ENCODE assay signal across 9 mouse cellular contexts in genomic region chr2:60747590-60747989, GRCm38 (mm10). TPM values are rescaled to one million over a fixed set of nuclear protein-coding genes. Genes with fewer than 3 reads are reported as not detected.
DNase-seq lines count a peak whose midpoint lies in the region; ATAC-seq and TF ChIP-seq lines count a peak whose summit lies in the region.
"Had no signal": no experiment of that assay in that cellular context is flagged by ENCODE, and none has a peak within 500 bp of the region (broad histone marks: within the 10 kb centered on the region; RNA-seq: fewer than 3 reads in every experiment).

No protein-coding gene starts in this region.

- H3ac ChIP-seq in C2C12 (ENCODE audit: control insufficient read depth, insufficient read length, low read depth) = no peak overlapping the region

- H3K27me3 ChIP-seq in C2C12 (ENCODE audit: control insufficient read depth, insufficient read depth, insufficient read length) = no peaks in the 10 kb centered on the region
- no peaks in the 10 kb centered on the region for H3K27me3 ChIP-seq in limb, embryonic 14.5 days (ENCODE audit: control insufficient read depth, insufficient read depth, low read length)
- no peaks in the 10 kb centered on the region for H3K27me3 ChIP-seq in forebrain, embryonic 15.5 days
- H3K27me3 ChIP-seq in neural tube, embryonic 15.5 days (replicated peaks) = no peaks in the 10 kb centered on the region
- peaks cover 14% of the 10 kb centered on the region; the same call in 1 of the 2 replicates for H3K27me3 ChIP-seq in forebrain, embryonic 12.5 days

- H3K9ac ChIP-seq in limb, embryonic 14.5 days (ENCODE audit: low read depth, low read length, severe bottlenecking) = no peak overlapping the region
- no peak overlapping the region for H3K9ac ChIP-seq in forebrain, embryonic 15.5 days (replicated peaks)
- H3K9ac ChIP-seq in neural tube, embryonic 15.5 days (replicated peaks) = no peak overlapping the region
- H3K9ac ChIP-seq in forebrain, embryonic 12.5 days = no peak overlapping the region

- H3K4me1 ChIP-seq in limb, embryonic 14.5 days (ENCODE audit: control insufficient read depth, insufficient read depth, low read length) = peaks cover 7% of the 10 kb centered on the region; the same call in 1 of the 2 replicates
- H3K4me1 ChIP-seq in forebrain, embryonic 15.5 days = no peaks in the 10 kb centered on the region
- H3K4me1 ChIP-seq in neural tube, embryonic 15.5 days = no peaks in the 10 kb centered on the region
- no peaks in the 10 kb centered on the region for H3K4me1 ChIP-seq in forebrain, embryonic 12.5 days

- TF ChIP-seq CTCF in C2C12 (IDR thresholded peaks at IDR 0.05; ENCODE audit: control insufficient read depth, insufficient read depth, insufficient read length) = no peak

- peaks cover 28% of the 10 kb centered on the region for H3K36me3 ChIP-seq in C2C12 (ENCODE audit: control insufficient read depth, insufficient read depth)
- peaks cover 15% of the 10 kb centered on the region for H3K36me3 ChIP-seq in limb, embryonic 14.5 days (ENCODE audit: control insufficient read depth, insufficient read depth, low read length)
- H3K36me3 ChIP-seq in forebrain, embryonic 15.5 days = no peaks in the 10 kb centered on the region
- no peaks in the 10 kb centered on the region; the same call in 1 of the 2 replicates for H3K36me3 ChIP-seq in neural tube, embryonic 15.5 days
- H3K36me3 ChIP-seq in forebrain, embryonic 12.5 days (replicated peaks) = no peaks in the 10 kb centered on the region

- H3K27ac ChIP-seq in limb, embryonic 14.5 days (replicated peaks; ENCODE audit: low read depth, low read length) = no peak overlapping the region
- H3K27ac ChIP-seq in forebrain, embryonic 15.5 days (replicated peaks) = no peak overlapping the region
- H3K27ac ChIP-seq in neural tube, embryonic 15.5 days (replicated peaks) = no peak overlapping the region
- H3K27ac ChIP-seq in forebrain, embryonic 12.5 days = no peak overlapping the region

- 69% methylated on average over 3 of the region's 3 CpGs for WGBS in limb, embryonic 14.5 days
- WGBS in forebrain, embryonic 15.5 days = 87% methylated on average over 3 of the region's 3 CpGs
- WGBS in neural tube, embryonic 15.5 days = 82% methylated on average over 3 of the region's 3 CpGs
- 77% methylated on average over 3 of the region's 3 CpGs for WGBS in forebrain, embryonic 12.5 days

- no peak overlapping the region for H3K4me2 ChIP-seq in limb, embryonic 14.5 days (replicated peaks; ENCODE audit: low read depth, low read length, severe bottlenecking)
- no peak overlapping the region for H3K4me2 ChIP-seq in forebrain, embryonic 15.5 days (replicated peaks)
- H3K4me2 ChIP-seq in neural tube, embryonic 15.5 days = no peak overlapping the region
- no peak overlapping the region for H3K4me2 ChIP-seq in forebrain, embryonic 12.5 days

- ATAC-seq in limb, embryonic 14.5 days (ENCODE audit: low FRiP score, low read depth) = peak; percentile 71; the same call in 1 of the 2 replicates
- no peak for ATAC-seq in forebrain, embryonic 15.5 days (replicated peaks)
- no peak for ATAC-seq in neural tube, embryonic 15.5 days (ENCODE audit: low FRiP score)
- no peak for ATAC-seq in forebrain, embryonic 12.5 days (ENCODE audit: low FRiP score)

- H3K79me2 ChIP-seq in C2C12 (ENCODE audit: control insufficient read depth, insufficient read depth) = no peaks in the 10 kb centered on the region

- no peaks in the 10 kb centered on the region for H3K9me3 ChIP-seq in limb, embryonic 14.5 days (ENCODE audit: control insufficient read depth, low read length)
- no peaks in the 10 kb centered on the region for H3K9me3 ChIP-seq in forebrain, embryonic 15.5 days
- no peaks in the 10 kb centered on the region for H3K9me3 ChIP-seq in neural tube, embryonic 15.5 days (replicated peaks)
- no peaks in the 10 kb centered on the region for H3K9me3 ChIP-seq in forebrain, embryonic 12.5 days

- no peak for TF ChIP-seq POLR2A in limb, embryonic 14.5 days (IDR thresholded peaks at IDR 0.05; ENCODE audit: borderline replicate concordance, extremely low read depth, insufficient read depth, insufficient read length)

- peak; percentile 97 for DNase-seq in 3T3-L1 (ENCODE audit: low read depth, low spot score)
- peak; percentile 43 to 44 for DNase-seq in heart, adult 9 months (ENCODE audit: low spot score in 2 of 2)
- no peak for DNase-seq in limb, embryonic 14.5 days (ENCODE audit: low spot score)
- no peak for DNase-seq in Muller cell, postnatal 12 days (ENCODE audit: inconsistent ontology term)
- DNase-seq: adrenal gland, adult 2 months had no signal

- no peak overlapping the region for H3K4me3 ChIP-seq in C2C12 (ENCODE audit: insufficient read depth, poor library complexity, severe bottlenecking)
- no peak overlapping the region for H3K4me3 ChIP-seq in limb, embryonic 14.5 days (replicated peaks; ENCODE audit: low read length)
- no peak overlapping the region for H3K4me3 ChIP-seq in forebrain, embryonic 15.5 days
- H3K4me3 ChIP-seq in neural tube, embryonic 15.5 days (replicated peaks) = no peak overlapping the region
- no peak overlapping the region for H3K4me3 ChIP-seq in forebrain, embryonic 12.5 days (replicated peaks)

- no peaks in the 10 kb centered on the region for H3K79me3 ChIP-seq in C2C12 (ENCODE audit: low read depth)

TF ChIP-seq in C2C12, 6 proteins besides CTCF, POLR2A, EP300 and RAD21:
- TF ChIP-seq FOSL1 (IDR thresholded peaks at IDR 0.05; ENCODE audit: insufficient read depth, low read length, poor library complexity, severe bottlenecking) (no peak), MYOD1 (IDR thresholded peaks at IDR 0.05; ENCODE audit: control insufficient read depth, insufficient read length, low read depth) (peak; percentile 33), MAX (IDR thresholded peaks at IDR 0.05) (peak; percentile 99), MYOG (IDR thresholded peaks at IDR 0.05; ENCODE audit: control insufficient read depth, extremely low read depth, insufficient read length) (no peak), USF1 (IDR thresholded peaks at IDR 0.05; ENCODE audit: low read depth) (peak; percentile 57)
TF ChIP-seq in C2C12: peak in this region for 3.

RNA-seq across cellular contexts. Expression of gene Itgb6, which starts 25.1 kb away (rescaled TPM):
- 0.30 TPM for polyA plus RNA-seq in C2C12 (2012; fragmentation: generic; extraction: Trizol)
- 1.8 and 2.6 TPM in 2 replicates for polyA plus RNA-seq in limb, embryonic 14.5 days (2012; rRNA removed)
- polyA plus RNA-seq in limb, embryonic 14.5 days (2014; fragmentation: Nextera tagmentation; extraction: Ambion mirVana) = 2.7 and 3.3 TPM in 2 replicates
- polyA plus RNA-seq in forebrain, embryonic 15.5 days (2015; fragmentation: Nextera tagmentation; extraction: Ambion mirVana) = not detected in 2 replicates
- polyA plus RNA-seq in neural tube, embryonic 15.5 days (2015; fragmentation: Nextera tagmentation; extraction: Ambion mirVana) = 0.31 and 0.84 TPM in 2 replicates
- polyA plus RNA-seq in forebrain, embryonic 12.5 days (2016; fragmentation: Nextera tagmentation; extraction: Ambion mirVana) = 0.20 and 0.47 TPM in 2 replicates
- polyA plus RNA-seq: adrenal gland, adult 2 months had no signal

Comparison
In these comparisons a context has a peak if more than half of its experiments do, and no peak if none do; other contexts are left out.
1. DNase-seq: peak in 3T3-L1 (single experiment) and heart, adult 9 months (2 of 2); none in limb, embryonic 14.5 days (single experiment) and Muller cell, postnatal 12 days (single experiment).